Mouse (Mus musculus) neutrophil, adult 5-6 weeks (primary cell): ENCODE measurements around the gene Gm19684. TPM values are rescaled to one million over a fixed set of nuclear protein-coding genes. Genes with fewer than 3 reads are reported as not detected.
"Not testable (repeated sequence)": the region's sequence is repeated elsewhere in the genome, so short reads cannot be mapped to it uniquely, and the experiment has no call there.

Source experiments
- ATAC-seq: fragments of 151-379, 151-347 bp; 2 replicates; pipeline ENCODE4 v1.8.0; 2017; ENCODE audit warnings: mild to moderate bottlenecking, moderate TSS enrichment; ENCODE audit not compliant: insufficient number of reproducible peaks, poor library complexity, low FRiP score, severe bottlenecking; ENCODE audit errors: extremely low read depth
- total RNA-seq: library from RNA; stranded (forward); fragments of 200-1000 nt; gene quantifications from 2 replicates; pipeline ENCODE4 v1.2.3, GENCODE M21; 2017

Gm19684 gene
- 1.2 and 1.4 TPM in 2 replicates for total RNA-seq

DNA sequence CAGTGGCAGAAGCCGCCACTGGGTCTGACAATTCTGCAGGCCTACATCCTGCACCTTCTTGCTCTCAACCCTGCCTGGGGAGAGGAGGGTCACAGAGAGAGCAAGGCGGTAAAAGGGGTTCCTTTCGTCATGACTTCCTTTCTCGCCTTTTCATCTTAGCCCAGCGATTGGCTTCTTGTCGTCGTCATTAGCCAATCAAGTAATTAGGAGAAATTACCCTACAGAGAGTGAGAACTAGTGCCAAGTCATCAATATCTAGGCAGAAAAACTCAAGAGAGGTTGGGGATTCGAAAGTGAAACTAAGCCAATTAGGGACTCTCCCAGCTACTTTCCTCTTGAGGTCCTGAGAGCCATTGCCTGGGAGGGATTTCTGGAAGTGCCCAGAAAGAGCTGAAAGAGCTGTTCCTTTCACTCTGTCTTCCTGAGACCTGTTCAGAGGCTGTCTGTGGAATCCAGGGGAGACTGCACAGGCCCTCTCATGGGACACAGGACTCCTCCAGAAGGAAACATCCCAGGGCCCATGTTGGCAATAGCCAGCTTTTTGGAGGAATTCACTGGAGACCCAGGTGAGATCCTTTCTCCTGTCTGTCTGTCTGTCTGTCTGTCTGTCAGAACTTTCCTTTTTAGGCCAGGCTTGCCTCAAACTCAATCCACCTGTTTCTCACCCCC, at the start of gene Gm19684:
Gene Gm19684 (plus strand): TSS at position 327 of the 669 bp plus-strand sequence.
- peak; percentile 93 for ATAC-seq

DNA sequence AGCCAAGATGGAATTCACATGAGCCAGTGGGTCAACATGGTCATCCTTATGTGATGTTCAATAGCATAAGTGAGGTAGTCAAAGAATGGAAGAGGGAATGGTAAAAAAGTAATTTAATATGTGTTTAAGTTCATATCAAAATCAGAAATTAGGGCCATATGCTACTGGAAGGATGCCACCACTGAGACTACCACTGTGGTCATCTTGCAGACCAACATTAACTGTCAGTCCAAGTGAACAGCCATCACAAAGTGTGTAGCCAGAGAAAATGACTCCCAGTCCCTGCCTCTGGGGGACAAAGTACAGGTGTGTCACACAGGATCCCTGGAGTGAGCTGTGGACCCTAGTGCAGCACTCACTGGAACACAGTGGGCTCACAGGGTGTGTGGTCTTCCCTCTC, 39.6 kb upstream of the Gm19684 start:
- ATAC-seq = not testable (repeated sequence)

DNA sequence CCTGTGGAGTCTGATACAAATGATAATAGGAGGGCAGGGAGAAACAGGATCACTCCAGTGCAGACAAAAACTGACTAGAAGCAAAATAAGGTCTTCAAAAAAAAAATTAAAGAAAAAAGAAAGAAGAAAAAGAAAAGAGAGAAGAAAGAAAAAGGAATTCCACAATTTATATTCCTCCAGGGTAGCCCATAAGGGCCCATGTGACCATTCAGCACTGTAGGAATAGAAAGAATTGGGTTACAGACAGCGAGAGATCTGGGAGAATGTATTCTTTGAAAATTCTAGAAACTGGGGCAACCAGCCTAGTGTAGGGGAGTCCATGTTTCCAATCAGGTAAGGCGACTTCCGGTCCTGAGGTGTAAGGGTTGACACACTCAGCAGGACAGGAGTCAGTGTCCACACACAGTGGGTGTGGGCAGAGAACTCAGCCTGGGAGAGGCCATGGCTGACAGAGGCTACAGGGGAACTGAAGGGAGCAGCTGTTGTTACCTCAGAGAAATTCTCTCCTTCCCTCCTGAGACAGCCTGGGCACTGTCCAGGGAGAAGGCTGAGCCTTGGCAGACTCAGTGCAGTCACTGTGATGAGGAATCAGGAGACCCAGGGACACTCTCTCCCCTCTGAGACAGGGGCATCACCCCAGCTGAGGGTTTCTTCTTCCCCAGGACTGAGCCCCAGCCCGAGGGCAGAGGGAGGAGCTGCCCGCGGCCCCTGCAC, 38.8 kb upstream of the Gm19684 start:
- not testable (repeated sequence) for ATAC-seq

DNA sequence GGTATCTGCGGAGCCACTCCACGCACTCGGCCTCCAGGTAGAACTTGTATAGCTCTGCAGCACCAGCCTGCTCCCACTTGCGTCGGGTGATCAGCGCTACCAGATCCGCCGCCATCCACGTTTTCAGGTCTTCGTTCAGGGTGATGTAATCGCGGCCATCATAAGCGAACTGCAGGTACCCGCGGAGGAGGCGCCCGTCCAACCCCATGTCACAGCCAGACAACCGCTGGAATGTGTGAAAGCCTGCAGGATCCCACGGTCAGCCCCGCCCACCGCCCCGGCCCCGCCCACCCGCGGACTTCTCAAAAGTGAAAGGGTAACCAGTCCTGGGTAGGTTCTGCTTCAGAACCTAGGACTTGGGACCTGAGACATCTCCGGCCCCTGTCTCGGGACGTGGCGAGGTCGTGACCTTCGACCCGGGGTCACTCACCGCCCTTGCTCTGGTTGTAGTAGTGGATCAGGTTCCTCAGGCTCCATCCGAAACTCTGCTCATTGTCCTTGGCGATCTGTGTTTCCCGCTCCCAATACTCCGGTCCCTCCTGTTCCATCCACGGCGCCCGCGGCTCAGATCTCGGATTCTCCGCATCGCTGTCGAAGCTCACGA, 38.1 kb upstream of the Gm19684 start:
- peak; percentile 71 for ATAC-seq

GRCm38 (mm10) chr17:36083870-36084451, 37.5 kb upstream of the Gm19684 start:
- ATAC-seq = 0 out of 2 replicates have a peak, but pooled peaks have one; percentile 37

DNA sequence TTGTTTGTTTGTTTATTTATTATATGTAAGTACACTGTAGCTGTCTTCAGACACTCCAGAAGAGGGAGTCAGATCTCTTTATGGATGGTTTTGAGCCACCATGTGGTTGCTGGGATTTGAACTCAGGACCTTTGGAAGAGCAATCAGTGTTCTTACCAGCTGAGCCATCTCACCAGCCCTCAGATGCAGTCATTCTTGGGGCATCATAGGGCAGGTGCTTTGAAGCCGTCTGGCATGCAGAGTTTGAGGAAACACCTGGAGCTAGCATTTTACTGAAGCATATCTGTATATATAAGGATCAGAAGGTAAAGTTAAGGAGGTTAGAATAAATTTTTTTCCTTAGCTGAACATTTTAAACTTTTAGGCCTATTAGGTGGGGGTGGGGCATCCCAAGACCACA, 35.5 kb upstream of the Gm19684 start:
- ATAC-seq = not testable (repeated sequence)

GRCm38 (mm10) chr17:36091933-36092332, 29.5 kb upstream of the Gm19684 start:
- ATAC-seq = not testable (repeated sequence)

DNA sequence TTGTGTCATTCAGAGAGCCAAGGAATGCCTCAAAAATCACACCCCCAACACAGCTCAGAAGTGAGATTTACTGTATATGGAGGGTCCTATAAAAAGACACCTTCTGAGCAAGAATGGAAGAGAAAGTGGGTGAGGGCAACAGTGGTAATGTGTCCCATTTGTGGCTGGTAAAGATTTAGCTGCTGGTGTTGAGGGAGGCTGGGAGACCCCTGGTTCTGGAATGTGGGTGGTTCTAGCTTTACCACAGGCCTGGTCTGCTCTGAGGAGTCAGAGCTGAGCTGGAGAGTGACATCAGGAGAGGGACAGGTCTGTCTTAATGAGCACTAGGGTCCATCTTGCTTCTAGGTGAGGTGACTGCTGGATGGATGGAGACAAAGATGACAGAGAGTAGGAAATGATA, 29.0 kb upstream of the Gm19684 start:
- not testable (repeated sequence) for ATAC-seq

DNA sequence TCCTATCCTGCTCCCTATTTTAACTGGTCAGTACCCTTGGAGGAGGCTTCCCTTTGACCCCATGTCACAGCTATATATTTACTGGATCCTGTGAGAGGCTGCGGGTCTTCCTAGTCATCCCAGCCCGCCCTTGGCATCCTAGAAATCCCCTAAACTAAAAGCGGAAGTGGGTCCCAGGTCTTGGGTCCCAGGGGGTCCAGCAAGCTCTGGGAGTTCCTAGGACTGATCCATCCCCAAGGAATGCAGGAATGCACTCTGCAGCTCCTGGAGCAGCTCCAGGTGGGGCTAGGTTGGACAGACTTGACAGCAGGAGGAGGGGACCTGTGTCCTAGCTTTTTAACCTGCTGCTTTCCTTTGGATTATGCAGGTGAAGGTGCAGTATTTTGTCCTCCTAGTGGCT, 27.5 kb upstream of the Gm19684 start:
- no peak for ATAC-seq

DNA sequence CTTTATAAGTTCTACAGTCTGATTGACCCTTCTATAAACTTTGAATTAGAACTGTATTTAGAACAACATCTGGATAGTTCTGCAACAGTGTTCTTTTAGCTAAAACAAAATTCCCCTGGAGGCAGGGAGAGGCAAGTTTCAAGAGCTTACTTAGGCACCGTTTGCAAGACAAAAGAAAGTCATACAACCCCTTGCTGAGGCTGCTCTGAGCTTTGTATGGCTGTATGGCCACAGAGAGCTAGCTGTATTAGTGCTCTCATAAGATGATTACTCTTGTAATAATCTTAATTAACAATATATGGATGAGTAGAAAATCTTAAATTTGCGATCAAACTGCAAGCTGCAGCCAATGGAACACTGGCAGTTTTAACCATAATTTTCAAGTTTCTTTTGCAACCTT, 21.9 kb upstream of the Gm19684 start:
- ATAC-seq = not testable (repeated sequence)

DNA sequence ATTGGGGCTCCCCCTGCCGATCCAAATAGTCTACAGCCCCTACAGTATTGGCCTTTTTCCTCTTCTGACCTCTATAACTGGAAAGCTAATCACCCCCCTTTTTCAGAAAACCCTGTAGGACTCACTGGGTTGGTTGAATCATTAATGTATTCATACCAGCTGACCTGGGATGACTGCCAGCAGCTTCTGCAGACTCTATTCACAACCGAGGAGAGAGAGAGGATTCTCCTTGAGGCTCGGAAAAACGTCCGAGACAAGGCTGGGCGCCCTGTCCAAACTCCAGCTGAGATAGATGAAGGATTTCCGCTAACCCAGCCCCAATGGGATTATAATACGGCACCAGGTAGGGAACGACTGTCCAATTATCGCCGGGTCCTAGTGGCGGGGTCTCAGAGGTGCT, 19.4 kb upstream of the Gm19684 start:
- ATAC-seq = not testable (repeated sequence)

GRCm38 (mm10) chr17:36110129-36110528, 11.3 kb upstream of the Gm19684 start:
- not testable (repeated sequence) for ATAC-seq

DNA sequence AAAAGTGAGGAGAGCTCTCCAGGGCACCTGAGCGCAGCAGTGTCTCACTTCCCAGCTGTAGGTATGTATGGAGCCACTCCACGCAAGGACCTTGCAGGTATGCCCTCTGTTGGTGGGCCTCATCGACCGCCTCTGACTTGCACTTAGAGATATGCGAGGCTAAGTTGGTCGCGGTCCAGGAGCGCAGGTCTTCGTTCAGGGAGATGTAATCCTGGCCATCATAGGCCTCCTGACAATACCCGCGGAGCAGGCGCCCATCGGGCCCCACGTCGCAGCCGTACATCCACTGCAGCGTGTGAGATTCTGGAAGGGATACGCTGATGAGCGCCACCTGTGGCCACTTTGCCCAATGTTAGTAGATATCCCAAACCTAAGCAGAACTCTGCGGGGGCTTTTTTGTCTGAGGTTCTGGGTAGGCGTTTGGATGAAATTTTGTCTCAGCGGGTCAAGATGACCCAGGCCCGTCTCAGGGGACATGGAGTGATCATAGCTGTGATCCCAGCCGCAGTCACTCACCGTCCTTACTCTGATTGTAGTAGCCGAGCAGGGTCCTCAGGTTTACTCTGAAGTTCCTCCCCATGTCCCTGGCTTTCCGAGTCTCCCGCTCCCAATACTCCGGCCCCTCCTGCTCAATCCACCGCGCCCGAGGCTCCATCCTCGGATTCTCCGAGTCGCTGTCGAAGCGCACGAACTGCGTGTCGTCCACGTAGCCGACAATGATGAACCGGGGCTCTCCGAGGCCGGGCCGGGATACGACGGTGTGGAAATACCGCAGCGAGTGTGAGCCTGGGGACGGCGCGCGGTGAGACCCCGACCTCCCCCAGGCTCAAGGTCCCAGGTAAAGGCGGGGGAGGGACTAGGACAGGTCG, 10.6 kb upstream of the Gm19684 start:
- peak; percentile 78 for ATAC-seq

- ATAC-seq = peak; percentile 88
These were observed 10.0 kb upstream of the Gm19684 start for GRCm38 (mm10) chr17:36111510-36111868.

DNA sequence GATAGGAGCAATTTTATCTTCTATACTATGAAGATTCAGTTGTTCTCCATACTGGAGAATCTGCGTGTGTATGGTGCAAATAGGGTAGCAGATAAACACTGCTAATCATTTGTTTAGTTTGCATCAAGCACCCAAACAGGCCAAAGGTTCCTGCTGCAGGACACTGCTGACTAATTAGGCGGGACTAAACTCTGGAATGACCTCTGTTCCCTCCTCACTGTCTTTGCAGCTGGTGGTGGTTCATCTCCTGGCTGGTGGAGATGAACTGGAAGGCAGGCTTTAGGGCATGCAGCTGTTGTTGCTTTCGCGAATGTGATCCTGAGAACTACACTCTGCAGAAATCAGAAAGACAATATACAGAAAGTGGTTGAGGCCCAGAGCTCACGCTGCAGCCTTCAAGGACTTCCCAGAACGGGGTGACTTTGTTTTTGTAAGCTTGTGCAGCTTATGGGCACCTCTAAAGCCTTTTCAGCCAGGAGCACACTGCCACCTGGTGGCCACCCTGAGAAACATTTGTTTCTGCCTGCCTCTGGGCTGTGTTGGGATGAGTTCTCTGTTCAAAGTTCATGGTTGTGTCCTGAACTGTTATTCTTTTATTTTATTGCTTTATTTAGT, 7.4 kb upstream of the Gm19684 start:
- ATAC-seq = peak; percentile 70

DNA sequence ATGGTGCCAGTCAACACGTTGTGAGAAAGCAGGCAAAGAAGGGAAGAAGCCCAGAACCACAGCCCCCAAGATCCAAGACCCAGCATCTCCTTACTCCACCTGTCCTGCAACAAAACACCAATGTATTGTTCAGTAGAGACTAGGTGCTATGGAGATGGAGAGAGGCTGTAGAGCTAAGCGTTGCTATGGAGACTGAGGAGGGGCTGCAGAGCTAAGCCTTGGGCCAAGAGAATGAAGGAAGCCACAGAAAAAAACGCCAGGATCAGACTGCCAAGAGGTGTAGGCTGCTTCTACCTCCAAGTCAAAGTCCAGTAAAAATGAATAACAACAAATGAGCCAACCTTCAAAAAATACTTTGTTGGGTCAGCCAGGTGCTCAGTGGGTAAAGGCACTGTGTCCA, 4.9 kb upstream of the Gm19684 start:
- not testable (repeated sequence) for ATAC-seq

- ATAC-seq = not testable (repeated sequence)
These were observed 639 bp upstream of the Gm19684 start for GRCm38 (mm10) chr17:36120839-36121238.

DNA sequence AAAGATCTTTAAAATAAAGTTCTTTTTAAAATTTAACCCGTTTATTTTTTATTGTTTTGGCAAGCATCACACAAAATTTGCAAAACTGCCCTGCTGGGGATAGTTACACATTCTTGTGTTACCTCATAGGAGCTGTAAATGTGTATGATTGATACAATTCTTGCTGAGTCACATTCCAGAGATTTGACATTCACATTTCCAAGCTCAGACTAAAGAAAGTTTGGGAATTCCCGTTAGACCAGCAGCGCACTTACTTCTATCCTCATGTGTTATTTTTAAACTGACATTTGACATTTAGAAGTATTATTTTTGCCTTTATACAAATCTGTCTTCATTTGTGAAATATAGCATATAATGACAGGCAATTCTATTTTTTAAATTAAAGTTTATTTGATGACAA, 2.6 kb downstream of the Gm19684 start:
- not testable (repeated sequence) for ATAC-seq
